Mouse (Mus musculus) embryonic fibroblast, embryonic 13.5 days (primary cell): ENCODE data around the gene Gprc5c.

Experiments used
- CTCF ChIP-seq: IDR thresholded peaks from 2 replicates; pipeline ENCODE4 v1.5.1; 2011; ENCODE audit warnings: mild to moderate bottlenecking, control low read depth, low read length, moderate library complexity, borderline replicate concordance; ENCODE audit not compliant: insufficient read depth
- POLR2A ChIP-seq: IDR thresholded peaks from 2 replicates; pipeline ENCODE4 v1.6.1; 2011; ENCODE audit warnings: low read depth, mild to moderate bottlenecking, control low read depth, low read length, moderate library complexity

DNA sequence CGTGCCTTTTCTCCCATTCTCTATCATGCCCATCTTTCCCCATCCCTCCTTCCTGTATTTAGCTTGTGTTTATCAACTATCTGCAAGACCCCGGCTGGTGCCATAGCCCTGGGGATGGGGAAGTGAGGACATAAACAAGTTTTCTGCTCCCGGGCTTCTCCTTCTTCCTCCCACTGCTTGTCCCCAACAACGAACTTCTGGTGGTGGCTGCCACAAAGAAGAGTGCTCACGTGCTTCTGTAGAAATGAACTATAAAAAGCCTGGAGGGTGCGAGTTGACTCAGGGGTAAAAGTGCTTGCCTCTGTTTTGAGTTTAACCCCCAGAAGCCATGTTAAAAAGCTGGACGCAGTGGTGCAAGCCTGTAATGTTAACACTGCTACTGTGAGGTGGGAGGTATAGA lies 64.0 kb downstream of the Gprc5c start:
- TF ChIP-seq POLR2A = no peak
- no peak for TF ChIP-seq CTCF
